Mouse (Mus musculus) heart, embryonic 11.5 days (tissue): ENCODE measurements around the gene Alb. TPM values are rescaled to one million over a fixed set of nuclear protein-coding genes. Genes with fewer than 3 reads are reported as not detected.

Experiments
- ATAC-seq: fragments of 200-750 bp; cut with Nextera tagmentation; replicated peaks from 2 replicates; pipeline ENCODE4 v1.8.0; 2017; ENCODE audit warnings: moderate library complexity; ENCODE audit not compliant: insufficient number of reproducible peaks, low FRiP score, low TSS enrichment
- H3K27ac ChIP-seq: fragments of 300-500 bp; sonication (generic); 2 replicates; pipeline ENCODE4 v1.5.1; 2014; ENCODE audit warnings: mild to moderate bottlenecking, low read depth, low read length
- H3K27me3 ChIP-seq: fragments of 300-500 bp; sonication (generic); 2 replicates; pipeline ENCODE4 v1.6.1; 2014; ENCODE audit warnings: mild to moderate bottlenecking, low read length, mixed read lengths; ENCODE audit not compliant: control insufficient read depth, insufficient read depth
- H3K36me3 ChIP-seq: fragments of 300-500 bp; sonication (generic); 2 replicates; pipeline ENCODE4 v1.6.1; 2014; ENCODE audit warnings: mild to moderate bottlenecking, low read length, moderate library complexity, mixed read lengths; ENCODE audit not compliant: control insufficient read depth, insufficient read depth
- H3K4me1 ChIP-seq: fragments of 300-500 bp; sonication (generic); 2 replicates; pipeline ENCODE4 v1.6.1; 2014; ENCODE audit warnings: low read length; ENCODE audit not compliant: control insufficient read depth, insufficient read depth
- H3K4me2 ChIP-seq: fragments of 300-500 bp; sonication (generic); 2 replicates; pipeline ENCODE4 v1.6.1; 2014; ENCODE audit warnings: mild to moderate bottlenecking, moderate library complexity
- H3K4me3 ChIP-seq: fragments of 300-500 bp; sonication (generic); 2 replicates; pipeline ENCODE4 v1.5.1; 2014; ENCODE audit warnings: low read depth, low read length
- H3K9ac ChIP-seq: fragments of 300-500 bp; sonication (generic); 2 replicates; pipeline ENCODE4 v1.6.1; 2014; ENCODE audit warnings: mild to moderate bottlenecking, low read depth, low read length, moderate library complexity
- H3K9me3 ChIP-seq: fragments of 300-500 bp; sonication (generic); replicated peaks from 2 replicates; pipeline ENCODE4 v1.6.1; 2016; ENCODE audit warnings: low read length; ENCODE audit not compliant: control insufficient read depth
- WGBS: fragments of 180-500 bp; shearing (Covaris S2); extraction: QIAGEN DNeasy Blood & Tissue Kit; methylation state at CpG from one replicate; pipeline ENCODE4 v1.1.7; 2014; ENCODE audit not compliant: insufficient replicate concordance; 5-methylcytosine and 5-hydroxymethylcytosine counted together
- polyA plus RNA-seq: library from polyadenylated mRNA; unstranded; fragments of >200 nt; fragmentation: Nextera tagmentation; extraction: Ambion mirVana; gene quantifications from 2 replicates; pipeline ENCODE4 v1.2.1, GENCODE M21; 2014

The Alb gene
- polyA plus RNA-seq, 1 experiment from 2014 or later = 18.6 TPM

DNA sequence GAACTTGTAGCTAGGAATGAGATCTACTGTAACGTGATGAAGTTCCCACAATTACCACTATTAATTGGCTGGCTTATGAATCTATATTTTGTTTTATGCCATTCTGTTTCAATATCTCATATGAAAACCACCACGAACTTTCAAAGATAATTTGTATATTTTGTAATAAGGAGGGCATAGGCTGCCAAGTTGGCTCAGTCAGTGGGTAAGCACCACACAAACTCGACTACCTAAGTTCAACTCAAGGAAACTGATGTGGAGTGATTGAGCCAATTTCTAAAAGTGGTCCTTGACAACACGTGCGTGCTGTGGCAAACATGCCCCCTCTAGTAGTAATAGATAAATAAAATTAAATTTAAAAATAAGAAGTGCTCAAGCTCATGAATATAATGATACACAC lies 41.1 kb downstream of the Alb start:
- H3K27me3 ChIP-seq = no peaks in the 10 kb centered on the region
- no peak overlapping the region for H3K4me3 ChIP-seq
- WGBS = 78% methylated on average over 5 of the region's 5 CpGs
- H3K36me3 ChIP-seq = no peaks in the 10 kb centered on the region
- H3K27ac ChIP-seq = no peak overlapping the region
- H3K9ac ChIP-seq = no peak overlapping the region
- no peaks in the 10 kb centered on the region for H3K4me1 ChIP-seq
- no peaks in the 10 kb centered on the region for H3K9me3 ChIP-seq
- no peak overlapping the region for H3K4me2 ChIP-seq
- ATAC-seq = no peak

DNA sequence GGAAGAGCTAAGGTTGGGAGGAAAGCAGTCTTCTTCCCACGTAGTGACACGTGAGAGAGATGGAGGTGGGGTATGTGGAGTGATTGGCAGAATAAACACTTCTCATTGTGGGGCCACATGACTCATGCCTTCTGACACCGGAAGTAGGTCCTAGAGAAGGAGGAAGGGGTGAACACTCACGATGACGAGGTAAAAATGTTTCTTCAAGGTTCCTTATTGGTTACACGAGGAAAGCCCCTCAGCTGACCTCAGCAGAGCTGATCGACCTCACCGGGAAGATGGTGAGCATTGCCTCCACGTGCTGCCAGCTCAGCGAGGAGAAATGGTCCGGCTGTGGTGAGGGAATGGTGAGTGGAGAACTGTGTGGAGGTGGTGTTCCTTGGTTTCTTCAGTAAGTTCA lies 44.0 kb downstream of the Alb start:
- no peaks in the 10 kb centered on the region for H3K9me3 ChIP-seq
- no peaks in the 10 kb centered on the region for H3K36me3 ChIP-seq
- ATAC-seq = no peak
- H3K4me2 ChIP-seq = no peak overlapping the region
- H3K27me3 ChIP-seq = no peaks in the 10 kb centered on the region
- no peak overlapping the region for H3K27ac ChIP-seq
- H3K4me1 ChIP-seq = no peaks in the 10 kb centered on the region
- H3K4me3 ChIP-seq = no peak overlapping the region
- H3K9ac ChIP-seq = no peak overlapping the region
- WGBS = 68% methylated on average over 11 of the region's 11 CpGs

DNA sequence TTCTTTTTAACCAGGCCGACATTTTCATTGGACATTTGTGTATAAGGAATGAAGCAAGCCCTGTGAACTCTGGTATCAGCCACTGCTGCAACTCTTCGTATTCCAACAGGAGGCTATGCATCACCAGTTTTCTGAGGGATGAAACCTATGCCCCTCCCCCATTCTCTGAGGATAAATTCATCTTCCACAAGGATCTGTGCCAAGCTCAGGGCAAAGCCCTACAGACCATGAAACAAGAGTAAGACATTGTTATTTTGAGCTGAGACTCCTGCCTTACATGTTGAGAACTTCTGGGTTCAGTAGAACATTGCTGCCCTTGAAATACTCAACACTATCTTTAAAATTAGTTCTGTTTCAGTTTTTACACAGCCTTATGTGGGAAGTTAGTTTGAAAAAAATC lies 45.8 kb downstream of the Alb start:
- H3K36me3 ChIP-seq = no peaks in the 10 kb centered on the region
- H3K27ac ChIP-seq = no peak overlapping the region
- H3K4me1 ChIP-seq = no peaks in the 10 kb centered on the region
- no peak overlapping the region for H3K4me2 ChIP-seq
- no peaks in the 10 kb centered on the region for H3K9me3 ChIP-seq
- ATAC-seq = no peak
- H3K27me3 ChIP-seq = no peaks in the 10 kb centered on the region
- no peak overlapping the region for H3K4me3 ChIP-seq
- no peak overlapping the region for H3K9ac ChIP-seq
- 66% methylated on average over 2 of the region's 2 CpGs for WGBS

DNA sequence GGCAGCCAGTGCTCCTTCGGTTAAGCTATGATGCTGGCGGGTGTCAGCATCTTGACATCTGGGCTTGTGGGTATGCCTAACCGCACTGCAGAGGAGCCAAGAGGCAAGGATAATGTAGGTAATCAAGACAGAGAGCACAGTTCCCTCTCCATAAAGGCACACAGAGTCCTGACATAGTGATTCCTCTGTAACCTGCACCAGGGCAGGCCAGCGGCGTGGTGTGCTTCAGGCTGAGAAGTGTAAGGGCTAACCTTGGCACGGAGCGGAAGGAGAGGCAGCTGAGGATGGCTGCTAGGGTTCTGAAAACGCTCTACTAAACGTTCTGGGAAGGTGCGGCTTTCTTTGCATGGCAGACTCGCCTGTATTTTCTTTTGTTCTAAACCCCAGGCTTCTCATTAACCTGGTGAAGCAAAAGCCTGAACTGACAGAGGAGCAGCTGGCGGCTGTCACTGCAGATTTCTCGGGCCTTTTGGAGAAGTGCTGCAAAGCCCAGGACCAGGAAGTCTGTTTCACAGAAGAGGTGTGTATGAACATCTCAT lies 46.8 kb downstream of the Alb start:
- Histone ChIP-seq H3K9ac (no peak overlapping the region), H3K4me3 (no peak overlapping the region), H3K9me3 (no peaks in the 10 kb centered on the region), H3K4me2 (no peak overlapping the region), H3K36me3 (no peaks in the 10 kb centered on the region), H3K27ac (no peak overlapping the region), H3K27me3 (no peaks in the 10 kb centered on the region), H3K4me1 (no peaks in the 10 kb centered on the region)
- ATAC-seq = no peak
- 53% methylated on average over 13 of the region's 13 CpGs for WGBS

DNA sequence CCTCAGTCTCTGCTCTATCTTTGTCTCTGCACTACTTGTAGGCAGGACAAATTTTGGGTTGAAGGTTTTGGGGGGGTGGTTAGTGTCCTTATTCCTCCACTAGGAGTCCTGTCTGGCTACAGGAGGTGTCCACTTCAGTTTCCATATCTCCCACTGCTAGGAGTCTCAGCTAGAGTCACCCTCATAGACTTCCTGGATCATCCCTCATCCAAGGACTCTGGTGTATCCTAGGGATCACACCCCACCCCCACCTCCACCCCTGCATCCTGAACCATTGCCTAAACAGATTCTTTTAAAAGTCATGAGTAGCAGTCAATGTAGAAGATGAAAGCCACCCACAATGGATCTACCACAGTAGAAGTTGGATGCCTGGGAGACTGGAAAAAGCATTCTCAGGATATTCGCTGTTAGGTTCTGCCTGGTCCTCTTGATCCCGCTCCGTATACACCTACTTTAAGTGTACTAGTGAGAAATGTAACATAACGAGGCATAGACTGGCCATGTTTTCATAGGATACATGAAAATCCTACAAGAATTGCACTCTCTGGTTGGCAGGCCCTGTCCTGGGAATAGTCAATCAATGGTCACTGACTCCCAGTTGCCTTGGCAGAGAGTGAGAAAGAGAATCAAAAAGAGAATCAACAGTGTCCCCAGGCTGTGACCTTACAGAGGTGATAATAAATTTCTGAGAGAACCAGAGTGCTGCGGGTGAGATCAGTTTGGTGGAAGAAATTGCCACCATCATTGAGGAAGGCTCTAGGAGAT lies 49.3 kb downstream of the Alb start:
- ATAC-seq = no peak
- WGBS = 82% methylated on average over 5 of the region's 5 CpGs
- no peaks in the 10 kb centered on the region for H3K27me3 ChIP-seq
- no peaks in the 10 kb centered on the region for H3K9me3 ChIP-seq
- no peaks in the 10 kb centered on the region for H3K36me3 ChIP-seq
- H3K27ac ChIP-seq = no peak overlapping the region
- H3K9ac ChIP-seq = no peak overlapping the region
- no peak overlapping the region for H3K4me2 ChIP-seq
- H3K4me3 ChIP-seq = no peak overlapping the region
- no peaks in the 10 kb centered on the region for H3K4me1 ChIP-seq

DNA sequence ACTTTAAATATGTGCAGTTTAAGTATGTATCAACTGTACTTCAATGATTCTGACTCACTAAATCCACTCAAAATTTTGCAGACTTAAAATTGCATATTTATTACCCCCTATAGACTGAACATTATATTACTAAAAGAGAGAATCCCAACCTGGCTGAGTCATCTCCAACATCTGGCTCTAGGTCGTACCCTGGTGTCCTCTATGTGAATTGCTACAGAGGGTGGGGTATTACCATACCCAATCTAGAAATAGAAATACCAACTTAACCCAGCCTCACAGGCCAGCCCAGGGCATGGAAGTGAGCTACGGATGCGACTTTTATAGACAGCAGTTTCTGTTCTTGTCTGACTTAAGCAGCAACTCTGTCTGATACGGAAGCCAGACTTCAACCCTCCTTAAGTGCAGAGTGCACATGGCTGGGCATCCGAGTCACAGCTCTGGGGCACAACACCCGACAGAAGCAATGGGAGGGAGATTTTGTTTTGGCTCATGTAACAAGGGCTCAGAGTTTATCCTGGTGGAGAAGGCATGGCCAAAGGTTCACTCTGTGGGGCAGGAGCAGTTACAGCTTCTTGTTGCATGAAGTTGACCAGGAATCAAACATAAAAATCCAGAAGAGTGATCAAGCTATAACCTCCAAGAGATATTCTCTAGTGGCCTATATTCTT lies 51.7 kb downstream of the Alb start:
- Histone ChIP-seq H3K4me3 (no peak overlapping the region), H3K4me1 (no peaks in the 10 kb centered on the region), H3K27ac (no peak overlapping the region), H3K9ac (no peak overlapping the region), H3K9me3 (no peaks in the 10 kb centered on the region), H3K4me2 (no peak overlapping the region), H3K36me3 (no peaks in the 10 kb centered on the region), H3K27me3 (no peaks in the 10 kb centered on the region)
- WGBS = 72% methylated on average over 6 of the region's 6 CpGs
- ATAC-seq = no peak

DNA sequence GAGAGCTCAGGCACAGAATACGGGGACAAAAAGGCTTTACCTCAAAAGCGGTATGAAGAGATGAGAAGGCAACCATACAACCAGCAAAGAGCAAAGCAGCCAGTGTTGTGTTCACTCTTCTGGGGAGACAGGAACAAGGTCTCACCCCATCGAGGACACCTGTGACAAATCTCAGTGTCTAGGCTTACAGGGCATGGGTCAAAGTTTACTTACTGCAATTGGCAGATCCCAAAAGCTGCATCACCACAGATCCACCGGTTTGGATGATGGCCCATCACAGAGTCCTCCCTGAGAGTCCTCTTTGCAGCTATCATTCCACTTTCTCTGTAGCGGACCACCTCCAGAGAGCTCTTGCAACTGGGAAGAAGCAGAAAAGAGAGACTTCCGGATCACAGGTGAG lies 54.9 kb downstream of the Alb start:
- Histone ChIP-seq H3K36me3 (no peaks in the 10 kb centered on the region), H3K27ac (no peak overlapping the region), H3K4me1 (no peaks in the 10 kb centered on the region), H3K4me3 (no peak overlapping the region), H3K4me2 (no peak overlapping the region), H3K27me3 (no peaks in the 10 kb centered on the region), H3K9me3 (no peaks in the 10 kb centered on the region), H3K9ac (no peak overlapping the region)
- ATAC-seq = no peak
- 88% methylated on average over 6 of the region's 6 CpGs for WGBS

DNA sequence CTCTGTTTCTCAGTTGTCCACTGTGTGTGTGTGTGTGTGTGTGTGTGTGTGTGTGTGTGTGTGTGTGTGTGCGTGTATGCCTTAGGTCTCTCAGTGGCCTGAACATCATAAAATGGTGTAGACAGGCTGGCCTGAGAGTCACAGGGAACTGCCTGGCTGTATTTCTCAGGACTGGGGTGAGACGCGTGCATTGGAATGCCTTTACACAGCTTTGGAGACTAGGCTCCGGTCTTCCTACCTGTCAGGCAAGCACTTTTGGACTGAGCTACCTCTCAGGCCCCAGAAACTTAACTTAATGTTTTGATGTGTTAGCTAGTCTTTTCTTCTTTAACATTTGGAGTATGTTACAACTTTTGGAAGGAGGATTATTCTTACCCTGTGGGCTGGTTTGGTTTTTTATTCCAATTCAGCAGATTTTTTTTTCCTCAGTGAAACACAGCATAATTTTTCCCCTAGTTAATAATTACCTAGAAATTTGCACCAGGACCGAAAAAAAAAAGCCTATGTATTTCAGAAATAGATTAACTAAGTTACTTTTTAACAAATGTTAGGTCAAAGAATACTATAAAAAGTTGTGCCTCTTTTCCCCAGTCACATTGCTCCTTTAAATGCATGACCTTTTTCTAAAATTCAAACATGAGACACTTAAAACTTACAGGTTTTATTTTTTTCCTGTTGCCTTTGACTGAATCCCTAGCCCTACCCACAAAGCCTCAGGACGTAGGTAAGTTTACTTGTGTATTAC lies 57.8 kb downstream of the Alb start, which contains the start of gene Afm:
Afm (plus strand) TSS at position 577 of the 745 bp plus-strand sequence.
- Histone ChIP-seq H3K4me3 (no peak within 1 kb of the TSS), H3K4me1 (no peaks in the 10 kb centered on the region), H3K9ac (no peak within 1 kb of the TSS), H3K36me3 (no peaks in the 10 kb centered on the region), H3K9me3 (no peaks in the 10 kb centered on the region), H3K27me3 (no peaks in the 10 kb centered on the region), H3K4me2 (no peak within 1 kb of the TSS), H3K27ac (no peak within 1 kb of the TSS)
- WGBS = 76% methylated on average over 6 of the region's 6 CpGs
- no peak for ATAC-seq
